Mouse (Mus musculus) gonadal fat pad, adult 2 months (tissue): ENCODE results near the gene Lpcat1. TPM values are rescaled to one million over a fixed set of nuclear protein-coding genes. Genes with fewer than 3 reads are reported as not detected.

Experiments used
- DNase-seq: peaks from one replicate; pipeline ENCODE4 v3.0.0-alpha.2; 2012; ENCODE audit warnings: low read depth
- polyA plus RNA-seq: library from polyadenylated mRNA; depleted of rRNA; stranded (reverse); fragments of >200 nt; gene quantifications from 2 replicates; pipeline ENCODE4 v1.2.3, GENCODE M21; 2012

The Lpcat1 gene
- polyA plus RNA-seq, 1 experiment, result 19.8 TPM

DNA sequence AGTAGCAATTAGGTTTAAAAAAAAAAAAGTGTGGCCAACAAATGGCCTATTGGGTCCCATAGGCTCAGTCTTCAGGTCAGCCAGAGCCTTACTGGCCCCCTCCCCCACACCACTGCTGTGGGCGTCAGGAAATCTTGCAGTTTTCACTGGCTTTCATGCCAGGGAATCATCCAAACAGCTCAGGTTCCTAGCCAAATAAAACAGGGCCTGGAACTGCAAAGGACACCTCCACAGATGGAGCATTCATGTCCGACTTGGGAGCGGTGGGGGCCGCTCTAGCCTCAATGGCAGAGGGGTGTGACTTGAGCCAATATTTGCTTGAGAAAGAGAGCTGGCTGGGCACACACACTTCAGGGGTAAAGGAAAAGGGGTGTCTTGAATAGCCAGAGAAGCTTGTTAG lies 20.5 kb upstream of the Lpcat1 start:
- DNase-seq, result no peak

GRCm38 (mm10) chr13:73446943-73447342 lies 20.1 kb upstream of the Lpcat1 start:
- no peak for DNase-seq

GRCm38 (mm10) chr13:73447478-73447877 lies 19.5 kb upstream of the Lpcat1 start:
- DNase-seq, result no peak

DNA sequence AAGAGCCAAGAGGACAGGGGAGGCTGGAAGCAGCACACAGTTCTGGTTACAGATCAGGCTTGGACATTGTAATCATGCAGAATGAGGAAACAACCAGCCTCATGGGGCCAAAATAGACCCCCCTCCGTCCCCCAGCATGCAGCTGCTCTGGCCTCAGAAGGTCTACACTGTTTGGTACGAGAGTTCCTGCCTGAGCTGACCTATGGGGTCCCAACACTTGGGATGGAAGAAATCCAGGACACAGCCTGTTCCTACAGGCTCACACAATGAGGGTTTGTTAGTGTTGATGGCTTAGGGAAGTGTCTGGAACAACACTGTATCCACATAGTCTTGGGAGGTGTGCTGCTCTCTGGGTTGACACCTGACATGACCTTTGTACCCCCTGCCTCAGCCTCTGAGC lies 18.8 kb upstream of the Lpcat1 start:
- DNase-seq, result no peak

GRCm38 (mm10) chr13:73448723-73449122 lies 18.3 kb upstream of the Lpcat1 start:
- no peak for DNase-seq

GRCm38 (mm10) chr13:73453503-73454217 lies 13.3 kb upstream of the Lpcat1 start:
- DNase-seq, result no peak

DNA sequence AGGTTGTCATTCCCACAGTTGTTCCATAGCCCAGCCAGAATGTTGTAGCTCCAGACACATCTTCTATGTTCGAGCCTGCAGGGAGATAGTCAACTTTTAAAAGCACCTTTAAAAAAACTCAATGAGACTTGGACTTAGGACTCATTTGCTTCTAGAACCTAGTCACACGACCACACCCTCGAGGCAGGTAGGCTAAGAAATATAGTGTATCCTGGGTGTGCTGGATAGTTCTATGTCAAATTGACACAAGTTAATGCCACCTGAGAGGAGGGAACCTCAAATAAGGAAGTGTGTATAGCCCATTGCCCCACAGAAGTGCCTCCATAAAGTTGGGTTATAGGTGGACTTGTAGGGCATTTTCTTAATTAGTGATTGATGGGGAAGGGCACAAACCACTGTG lies 11.7 kb upstream of the Lpcat1 start:
- DNase-seq, result no peak

DNA sequence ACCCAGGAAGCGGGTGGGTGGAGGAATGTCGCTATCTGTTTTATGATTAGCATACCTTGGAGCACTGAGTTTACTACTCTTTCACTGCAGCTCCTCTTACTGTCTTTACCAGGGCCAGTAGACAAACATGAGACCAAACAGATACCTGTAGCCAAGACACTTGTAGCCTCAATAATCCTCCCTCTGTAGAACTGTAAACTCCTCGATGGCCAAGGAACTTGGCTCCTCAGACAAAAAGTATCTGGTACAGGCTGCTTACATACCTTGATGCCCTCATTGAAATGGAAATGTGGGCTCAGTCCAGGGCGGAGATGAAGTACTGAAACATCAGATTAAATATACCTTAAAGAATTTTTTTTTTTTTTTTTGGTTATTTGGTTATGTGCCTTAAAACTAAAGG lies 9.7 kb upstream of the Lpcat1 start:
- no peak for DNase-seq

DNA sequence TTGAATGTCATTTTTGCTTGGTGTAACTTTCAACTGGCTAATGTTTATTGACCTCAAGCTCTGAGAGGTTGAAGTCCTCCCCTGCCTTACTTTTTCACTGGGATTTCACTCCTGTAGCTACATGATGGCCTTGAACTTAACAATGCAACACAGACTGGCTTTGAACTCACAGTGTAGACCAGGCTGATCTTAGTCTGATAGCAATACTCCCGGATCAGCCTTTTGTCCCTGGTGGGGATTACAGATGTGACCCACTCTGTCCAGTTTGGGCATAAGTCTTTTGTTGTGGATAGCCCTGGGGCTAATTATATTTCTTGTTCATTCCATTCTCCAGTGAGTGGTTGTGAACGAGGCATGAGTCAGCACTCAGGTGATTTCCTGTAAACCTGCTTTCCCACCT lies 9.3 kb upstream of the Lpcat1 start:
- no peak for DNase-seq

DNA sequence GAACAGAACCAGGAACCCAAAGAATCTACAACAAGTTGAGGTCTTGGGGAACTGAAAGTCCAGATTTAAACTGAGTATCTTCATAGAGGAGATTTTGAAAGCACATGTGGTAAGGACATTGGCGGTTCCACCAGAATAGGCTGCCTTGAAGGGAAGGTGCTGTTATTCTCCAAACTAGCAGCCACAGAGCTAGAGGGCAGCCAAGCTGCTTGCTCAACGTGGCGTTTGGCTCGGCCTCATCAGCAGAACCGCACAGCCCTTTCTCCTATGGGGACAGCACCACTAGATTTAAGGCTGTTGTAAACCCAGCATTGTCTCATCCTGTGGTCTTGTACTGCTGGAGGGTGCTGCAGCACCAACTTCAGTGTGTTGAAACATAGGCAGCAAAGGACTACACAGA lies 8.3 kb upstream of the Lpcat1 start:
- no peak for DNase-seq

DNA sequence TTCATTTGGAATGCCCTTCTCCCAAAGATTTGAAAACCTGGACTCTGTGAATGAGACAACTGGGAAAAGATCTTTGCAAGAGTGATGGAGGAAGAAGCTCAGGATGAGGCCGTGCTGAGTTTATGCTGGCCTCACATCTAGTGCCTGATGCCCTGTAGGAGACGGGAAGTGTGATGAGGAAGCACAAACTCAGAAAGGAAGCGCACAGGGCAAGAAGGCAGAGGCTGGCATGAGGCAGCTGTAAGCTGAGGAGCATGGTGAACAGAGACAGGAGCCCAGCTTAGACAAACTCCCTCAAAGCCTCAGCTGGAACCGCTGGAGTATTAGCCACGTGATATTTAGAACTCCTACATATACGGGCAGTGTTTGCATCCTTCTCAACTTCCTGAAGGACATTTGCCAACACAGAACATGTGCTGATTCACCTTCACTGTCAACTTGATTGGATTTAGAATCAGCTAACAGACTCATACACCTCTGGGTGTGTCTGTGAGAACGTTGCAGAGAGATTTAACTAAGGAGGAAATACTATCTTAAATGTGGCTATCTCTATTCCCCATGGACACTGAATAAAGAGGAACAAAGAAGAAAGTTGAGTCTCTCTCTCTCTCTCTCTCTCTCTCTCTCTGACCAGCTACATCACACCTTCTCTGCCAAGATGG lies 7.7 kb upstream of the Lpcat1 start:
- DNase-seq, result no peak

DNA sequence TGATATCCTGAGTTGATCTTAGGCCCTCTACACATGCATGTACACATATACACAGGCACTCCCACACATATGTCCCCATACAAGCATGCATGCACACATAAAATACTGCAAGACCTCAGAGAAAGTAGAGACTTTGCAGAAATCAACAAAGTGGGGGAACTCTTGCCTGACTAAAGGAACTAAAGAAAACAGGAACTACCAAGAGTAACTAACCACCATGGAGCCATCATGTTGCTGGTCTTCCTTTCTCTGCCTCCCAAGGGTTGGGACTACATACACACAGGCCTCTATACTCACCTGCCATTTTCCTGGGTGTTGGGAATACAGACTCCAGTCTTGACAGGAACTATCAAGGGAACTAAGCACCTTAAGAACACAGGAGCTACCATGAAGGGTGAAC lies 5.4 kb upstream of the Lpcat1 start:
- DNase-seq, result no peak

GRCm38 (mm10) chr13:73465156-73465555 lies 1.8 kb upstream of the Lpcat1 start:
- no peak for DNase-seq

GRCm38 (mm10) chr13:73466411-73466810 lies 586 bp upstream of the Lpcat1 start:
- DNase-seq, result no peak

GRCm38 (mm10) chr13:73467421-73468237 lies 632 bp downstream of the Lpcat1 start:
- no peak for DNase-seq

DNA sequence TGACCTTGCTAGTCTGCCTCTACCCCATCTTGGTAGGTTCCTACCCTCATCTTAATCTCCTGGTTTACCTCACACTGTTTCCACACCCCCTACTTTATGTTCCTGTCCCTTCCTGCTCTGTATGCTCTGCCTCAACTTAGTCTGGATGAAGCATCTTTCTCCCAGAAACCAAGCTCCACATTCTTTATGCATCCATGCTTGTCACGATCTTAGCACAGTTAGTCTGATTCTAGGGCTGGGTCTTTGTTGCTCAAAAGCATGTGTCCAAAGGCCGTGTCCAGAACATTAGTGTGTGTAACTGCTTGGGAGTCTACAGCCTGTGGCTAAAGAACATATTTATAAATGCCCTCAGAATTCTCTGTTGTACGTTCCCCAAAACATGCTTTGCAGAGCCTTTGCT lies 1.8 kb downstream of the Lpcat1 start:
- no peak for DNase-seq

- no peak for DNase-seq
Measured at GRCm38 (mm10) chr13:73469257-73469967, 2.4 kb downstream of the Lpcat1 start.

DNA sequence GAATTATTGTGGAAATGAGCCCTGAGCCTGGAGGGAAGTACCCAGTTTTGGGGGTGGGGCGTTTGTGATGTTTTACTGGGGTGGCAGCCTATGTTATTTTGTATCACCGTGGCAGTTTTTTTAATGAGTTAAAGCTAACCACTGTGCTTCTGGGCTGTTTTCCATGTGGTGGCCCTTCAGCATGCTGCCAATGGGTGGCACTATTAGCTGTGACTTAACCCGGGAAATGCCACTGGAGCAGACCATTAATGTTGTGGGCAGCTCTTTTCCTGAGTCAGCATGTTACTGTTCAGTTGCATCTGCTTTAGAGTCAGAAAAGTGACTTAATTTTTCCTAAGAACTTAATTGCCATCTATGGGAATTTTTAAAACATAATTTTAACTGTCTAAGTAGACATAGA lies 5.5 kb downstream of the Lpcat1 start:
- no peak for DNase-seq

DNA sequence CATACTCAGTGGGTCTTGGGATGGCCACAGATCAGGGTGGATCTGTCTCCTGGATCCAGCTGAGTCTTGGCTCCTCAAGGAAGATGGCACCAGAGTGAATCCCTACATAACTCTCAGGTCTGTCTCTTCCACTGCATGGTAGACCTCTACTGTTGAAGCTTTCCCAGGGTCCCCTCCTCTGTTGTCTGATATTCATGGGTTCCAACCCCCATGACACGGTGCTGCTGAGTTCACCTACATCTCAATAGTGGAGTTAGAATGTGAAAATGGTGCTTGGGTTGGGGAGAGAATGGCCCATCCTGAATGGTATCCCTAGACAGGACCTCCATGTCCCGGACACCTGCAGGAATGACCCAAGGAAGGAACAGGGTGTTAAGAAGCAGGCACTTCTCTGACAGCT lies 6.7 kb downstream of the Lpcat1 start:
- DNase-seq, result no peak

GRCm38 (mm10) chr13:73474163-73474562 lies 7.2 kb downstream of the Lpcat1 start:
- no peak for DNase-seq

GRCm38 (mm10) chr13:73475058-73475980 lies 8.3 kb downstream of the Lpcat1 start:
- DNase-seq, result no peak
